Mouse (Mus musculus) heart, embryonic 15.5 days (tissue): ENCODE results near the gene Nudt14. TPM values are rescaled to one million over a fixed set of nuclear protein-coding genes. Genes with fewer than 3 reads are reported as not detected.
A peak's percentile ranks its signal among the peaks of the same experiment; 100 is the strongest.

Experiments used
- ATAC-seq: fragments of 200-750 bp; cut with Nextera tagmentation; replicated peaks from 2 replicates; pipeline ENCODE4 v1.8.0; 2017; ENCODE audit warnings: low read depth, moderate TSS enrichment; ENCODE audit not compliant: insufficient number of reproducible peaks, insufficient read depth, low FRiP score
- H3K27ac ChIP-seq: fragments of 300-500 bp; sonication (generic); 2 replicates; pipeline ENCODE4 v1.5.1; 2015; ENCODE audit warnings: mild to moderate bottlenecking, inconsistent platforms
- H3K27me3 ChIP-seq: fragments of 300-500 bp; sonication (generic); 2 replicates; pipeline ENCODE4 v1.6.1; 2015; ENCODE audit warnings: inconsistent platforms
- H3K36me3 ChIP-seq: fragments of 300-500 bp; sonication (generic); 2 replicates; pipeline ENCODE4 v1.6.1; 2015; ENCODE audit warnings: mild to moderate bottlenecking, inconsistent platforms
- H3K4me1 ChIP-seq: fragments of 300-500 bp; sonication (generic); replicated peaks from 2 replicates; pipeline ENCODE4 v1.6.1; 2015; ENCODE audit warnings: inconsistent platforms
- H3K4me2 ChIP-seq: fragments of 300-500 bp; sonication (generic); 2 replicates; pipeline ENCODE4 v1.6.1; 2015; ENCODE audit warnings: inconsistent platforms, mild to moderate bottlenecking, moderate library complexity
- H3K4me3 ChIP-seq: fragments of 300-500 bp; sonication (generic); 2 replicates; pipeline ENCODE4 v1.5.1; 2015; ENCODE audit warnings: mild to moderate bottlenecking, inconsistent platforms
- H3K9ac ChIP-seq: fragments of 300-500 bp; sonication (generic); 2 replicates; pipeline ENCODE4 v1.6.1; 2015; ENCODE audit warnings: mild to moderate bottlenecking, inconsistent platforms
- H3K9me3 ChIP-seq: fragments of 300-500 bp; sonication (generic); replicated peaks from 2 replicates; pipeline ENCODE4 v1.6.1; 2016; ENCODE audit warnings: inconsistent platforms
- WGBS: fragments of 180-500 bp; shearing (Covaris S2); methylation state at CpG from one replicate; pipeline ENCODE4 v1.1.7; 2015; ENCODE audit warnings: mixed read lengths; 5-methylcytosine and 5-hydroxymethylcytosine counted together
- polyA plus RNA-seq: library from polyadenylated mRNA; unstranded; fragments of >200 nt; fragmentation: Nextera tagmentation; extraction: Ambion mirVana; gene quantifications from 2 replicates; pipeline ENCODE4 v1.2.1, GENCODE M21; 2015

Gene Nudt14
- polyA plus RNA-seq, 1 experiment from 2014 or later = 32.1 TPM

DNA sequence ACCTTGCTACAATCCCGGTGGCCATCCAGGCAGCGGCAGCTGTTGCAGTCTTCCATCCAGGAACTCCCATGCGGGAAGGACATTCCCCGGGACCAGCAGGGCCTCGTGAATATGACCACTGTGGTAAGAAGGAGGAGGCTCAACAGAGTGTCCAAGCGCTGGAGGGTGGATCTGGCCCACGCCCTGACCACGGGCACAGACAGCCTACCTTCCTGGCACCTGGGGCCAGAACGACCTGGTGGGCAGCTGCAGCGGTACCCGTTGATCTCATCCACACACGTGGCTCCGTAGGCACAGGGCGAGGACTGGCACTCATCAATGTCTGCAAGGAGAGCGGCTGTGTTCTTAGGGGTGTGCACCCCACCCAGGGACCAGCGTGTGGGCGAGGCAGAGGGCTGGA, 30.2 kb downstream of the Nudt14 start:
- Histone ChIP-seq H3K9ac (no peak overlapping the region), H3K4me1 (peaks cover 5% of the 10 kb centered on the region), H3K36me3 (peaks cover 20% of the 10 kb centered on the region), H3K4me3 (no peak overlapping the region), H3K4me2 (no peak overlapping the region), H3K27me3 (peaks cover 30% of the 10 kb centered on the region; the same call in 1 of the 2 replicates), H3K9me3 (no peaks in the 10 kb centered on the region), H3K27ac (no peak overlapping the region)
- WGBS = 86% methylated on average over 17 of the region's 17 CpGs
- ATAC-seq = no peak

GRCm38 (mm10) chr12:112908991-112909390, 32.9 kb downstream of the Nudt14 start:
- Histone ChIP-seq H3K9ac (no peak overlapping the region), H3K36me3 (peaks cover 20% of the 10 kb centered on the region), H3K4me1 (peaks cover under 1% of the 10 kb centered on the region), H3K4me3 (no peak overlapping the region), H3K9me3 (no peaks in the 10 kb centered on the region), H3K27ac (no peak overlapping the region), H3K4me2 (no peak overlapping the region), H3K27me3 (peaks cover 21% of the 10 kb centered on the region; the same call in 1 of the 2 replicates)
- 92% methylated on average over 22 of the region's 22 CpGs for WGBS
- ATAC-seq = no peak

- no peak for ATAC-seq
- no peak overlapping the region for H3K4me3 ChIP-seq
- 79% methylated on average over 5 of the region's 5 CpGs for WGBS
Observed at GRCm38 (mm10) chr12:112905001-112905400, 36.9 kb downstream of the Nudt14 start.

DNA sequence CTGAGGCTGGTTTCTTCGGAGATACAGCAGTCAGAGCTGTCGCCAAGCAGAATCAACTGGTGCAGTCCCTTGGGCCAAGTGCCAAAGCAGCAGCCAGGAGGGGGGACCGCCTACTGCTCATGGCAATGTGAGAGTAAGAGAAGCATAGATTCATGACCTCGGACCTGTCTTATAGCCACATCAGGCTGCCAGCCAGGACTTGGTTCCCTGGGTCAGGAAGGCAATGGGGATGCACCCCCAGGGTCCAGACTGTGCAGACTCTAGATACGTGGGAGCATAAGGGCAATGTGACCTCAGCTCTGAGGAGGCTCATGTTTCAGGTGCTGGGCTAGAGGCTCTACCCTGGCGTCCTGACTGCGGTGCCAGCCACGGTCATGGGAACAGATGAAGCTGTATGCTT, 38.0 kb downstream of the Nudt14 start:
- no peak overlapping the region for H3K27ac ChIP-seq
- no peak overlapping the region for H3K4me3 ChIP-seq
- 56% methylated on average over 8 of the region's 8 CpGs for WGBS
- peaks cover 6% of the 10 kb centered on the region for H3K4me1 ChIP-seq
- H3K4me2 ChIP-seq = no peak overlapping the region
- ATAC-seq = 0 out of 2 replicates have a peak, but pooled peaks have one; percentile 18
- no peaks in the 10 kb centered on the region for H3K9me3 ChIP-seq
- no peak overlapping the region for H3K9ac ChIP-seq
- 0 out of 2 replicates have a peak, but pooled peaks cover 3% of the 10 kb centered on the region for H3K36me3 ChIP-seq
- 0 out of 2 replicates have a peak, but pooled peaks cover 9% of the 10 kb centered on the region for H3K27me3 ChIP-seq

More at GRCm38 (mm10) chr12:112905001-112905400, 36.9 kb downstream of the Nudt14 start:
- no peak overlapping the region for H3K9ac ChIP-seq
- H3K4me1 ChIP-seq = peaks cover 6% of the 10 kb centered on the region
- H3K27me3 ChIP-seq = 0 out of 2 replicates have a peak, but pooled peaks cover 9% of the 10 kb centered on the region
- no peak overlapping the region for H3K4me2 ChIP-seq
- H3K9me3 ChIP-seq = no peaks in the 10 kb centered on the region
- H3K36me3 ChIP-seq = 0 out of 2 replicates have a peak, but pooled peaks cover 6% of the 10 kb centered on the region
- no peak overlapping the region for H3K27ac ChIP-seq

DNA sequence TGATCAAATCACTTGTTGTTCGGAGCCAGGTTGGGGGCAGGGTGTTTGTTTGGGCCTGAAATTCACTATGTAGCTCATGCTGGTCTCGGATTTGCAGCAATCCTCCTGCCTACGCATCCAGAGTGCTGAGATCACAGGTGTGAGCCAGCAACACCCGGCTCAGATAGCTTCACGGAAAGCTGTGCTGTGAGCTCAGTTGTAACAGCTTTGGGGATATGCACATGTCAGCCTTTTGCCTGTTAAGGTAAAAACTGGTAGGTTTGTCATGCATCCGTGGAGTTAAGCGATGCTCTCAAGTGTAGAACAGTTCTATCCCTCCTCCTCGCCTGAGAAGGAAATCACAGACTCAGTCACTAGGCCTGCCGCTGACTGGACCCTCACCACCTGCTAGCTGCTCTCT, 41.3 kb downstream of the Nudt14 start:
- Histone ChIP-seq H3K36me3 (no peaks in the 10 kb centered on the region), H3K4me3 (no peak overlapping the region), H3K4me2 (no peak overlapping the region), H3K9me3 (no peaks in the 10 kb centered on the region), H3K27me3 (peaks cover 13% of the 10 kb centered on the region; the same call in 1 of the 2 replicates), H3K4me1 (peaks cover 10% of the 10 kb centered on the region), H3K9ac (no peak overlapping the region), H3K27ac (no peak overlapping the region)
- ATAC-seq = no peak
- 79% methylated on average over 9 of the region's 9 CpGs for WGBS

GRCm38 (mm10) chr12:112898960-112899359, 43.0 kb downstream of the Nudt14 start:
- 60% methylated on average over 4 of the region's 4 CpGs for WGBS
- Histone ChIP-seq H3K4me1 (peaks cover 13% of the 10 kb centered on the region), H3K27ac (no peak overlapping the region)

GRCm38 (mm10) chr12:112898351-112898750, 43.6 kb downstream of the Nudt14 start:
- H3K27me3 ChIP-seq = peaks cover 13% of the 10 kb centered on the region; the same call in 1 of the 2 replicates
- 0 out of 2 replicates have a peak, but pooled peaks cover 8% of the 10 kb centered on the region for H3K4me1 ChIP-seq
- H3K9ac ChIP-seq = no peak overlapping the region
- H3K4me3 ChIP-seq = no peak overlapping the region
- no peak overlapping the region for H3K4me2 ChIP-seq
- no peaks in the 10 kb centered on the region for H3K36me3 ChIP-seq
- 66% methylated on average over 12 of the region's 12 CpGs for WGBS
- ATAC-seq = no peak
- no peak overlapping the region for H3K27ac ChIP-seq
- no peaks in the 10 kb centered on the region for H3K9me3 ChIP-seq

More at GRCm38 (mm10) chr12:112898960-112899359, 43.0 kb downstream of the Nudt14 start:
- no peak for ATAC-seq
- Histone ChIP-seq H3K4me2 (no peak overlapping the region), H3K36me3 (no peaks in the 10 kb centered on the region), H3K27me3 (peaks cover 12% of the 10 kb centered on the region; the same call in 1 of the 2 replicates), H3K9me3 (no peaks in the 10 kb centered on the region), H3K4me3 (no peak overlapping the region), H3K9ac (no peak overlapping the region)

DNA sequence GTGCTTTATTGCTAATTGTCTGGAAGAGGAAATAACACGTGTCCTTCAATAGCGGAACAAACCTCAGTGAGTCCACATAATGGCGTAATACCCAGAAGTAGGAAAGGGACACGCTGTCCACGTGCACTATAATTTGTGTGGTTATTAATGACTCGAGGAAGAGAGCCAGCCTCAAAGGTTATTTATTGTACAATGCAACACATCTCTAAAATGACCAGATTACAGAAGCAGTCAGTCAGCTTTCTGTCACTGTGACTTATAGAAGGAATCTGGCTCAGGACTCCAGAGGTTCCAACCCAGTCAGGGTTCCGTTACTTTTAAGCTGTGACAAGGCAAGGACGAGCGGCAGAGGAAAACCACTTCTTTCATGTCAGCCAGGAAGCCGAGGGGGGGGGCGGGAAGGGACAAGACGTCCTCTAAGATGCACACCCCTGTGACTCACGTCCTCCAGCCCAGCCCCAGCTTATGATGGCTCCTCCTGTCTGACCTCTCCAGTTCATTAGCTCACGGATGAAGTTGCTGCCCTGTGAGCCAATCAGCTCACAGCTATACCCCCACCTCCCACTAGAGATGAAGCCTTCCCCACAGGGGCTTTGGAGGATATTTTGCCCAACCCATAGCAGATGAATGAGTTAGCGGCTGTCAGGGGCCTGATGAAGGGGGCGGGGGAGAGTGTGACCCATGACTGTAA, 44.3 kb downstream of the Nudt14 start:
- ATAC-seq = peak; percentile 66; the same call in 1 of the 2 replicates
- Histone ChIP-seq H3K9ac (no peak overlapping the region), H3K4me2 (peak overlapping the region; percentile 29; the same call in 1 of the 2 replicates), H3K27me3 (peaks cover 14% of the 10 kb centered on the region; the same call in 1 of the 2 replicates), H3K9me3 (no peaks in the 10 kb centered on the region), H3K27ac (peak overlapping the region; percentile 10; the same call in 1 of the 2 replicates), H3K4me3 (no peak overlapping the region), H3K36me3 (no peaks in the 10 kb centered on the region), H3K4me1 (0 out of 2 replicates have a peak, but pooled peaks cover 8% of the 10 kb centered on the region)
- WGBS = 27% methylated on average over 16 of the region's 16 CpGs

DNA sequence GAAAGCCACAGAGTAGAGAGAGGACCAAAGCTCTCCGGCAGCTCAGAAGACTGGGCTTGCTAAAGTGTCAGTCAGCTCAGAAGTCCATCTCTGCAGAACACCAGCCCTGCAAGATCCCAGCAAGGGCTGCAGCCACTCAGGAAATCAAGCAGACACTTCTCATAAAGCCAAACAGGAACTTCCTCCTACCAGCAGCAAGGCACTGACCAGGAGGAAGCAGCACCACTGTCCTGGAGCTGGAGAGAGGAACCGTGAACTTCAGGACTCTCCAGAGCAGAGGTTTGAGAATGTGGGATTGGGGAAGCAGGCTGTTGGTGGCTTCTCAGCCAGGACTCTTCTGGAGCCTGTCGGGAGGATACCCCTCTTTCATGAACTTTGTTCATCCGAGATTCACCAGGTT, 47.0 kb downstream of the Nudt14 start:
- Histone ChIP-seq H3K27ac (peak overlapping the region; percentile 29; the same call in 1 of the 2 replicates), H3K9ac (no peak overlapping the region), H3K27me3 (peaks cover 22% of the 10 kb centered on the region; the same call in 1 of the 2 replicates), H3K4me2 (no peak overlapping the region), H3K4me1 (0 out of 2 replicates have a peak, but pooled peaks cover 8% of the 10 kb centered on the region), H3K36me3 (no peaks in the 10 kb centered on the region), H3K9me3 (no peaks in the 10 kb centered on the region), H3K4me3 (no peak overlapping the region)
- no peak for ATAC-seq
- WGBS = 39% methylated on average over 4 of the region's 4 CpGs

DNA sequence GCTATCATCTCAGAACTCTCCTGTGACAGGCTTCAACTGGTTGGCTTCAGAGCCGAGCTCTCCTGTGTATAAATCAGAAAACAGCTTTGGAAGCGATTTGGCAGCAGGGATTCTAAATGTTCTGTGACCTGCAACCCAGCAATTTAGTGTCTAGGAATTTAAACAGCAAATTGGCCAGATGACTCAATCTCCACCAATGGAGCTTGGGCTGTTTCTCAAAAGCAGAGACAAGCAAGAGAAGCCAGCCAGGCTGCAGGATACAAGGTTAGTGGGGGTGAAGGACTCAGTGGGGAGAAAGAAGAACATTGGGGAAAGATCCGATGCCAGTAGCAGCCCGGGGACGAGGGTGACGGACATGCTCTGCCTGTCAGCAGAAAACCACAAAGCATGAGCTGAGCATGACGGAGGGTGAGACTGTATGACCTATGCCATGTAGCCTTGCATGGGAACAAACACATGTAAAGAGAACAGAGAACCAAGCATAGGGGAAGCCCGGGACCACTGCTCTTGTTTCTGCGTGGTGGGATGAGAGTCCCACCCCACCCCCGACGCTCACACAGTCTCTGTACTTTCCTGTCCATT, 47.5 kb downstream of the Nudt14 start:
- Histone ChIP-seq H3K9ac (no peak overlapping the region), H3K27me3 (peaks cover 22% of the 10 kb centered on the region; the same call in 1 of the 2 replicates), H3K4me1 (0 out of 2 replicates have a peak, but pooled peaks cover 8% of the 10 kb centered on the region), H3K9me3 (no peaks in the 10 kb centered on the region), H3K4me2 (no peak overlapping the region), H3K27ac (no peak overlapping the region), H3K36me3 (no peaks in the 10 kb centered on the region), H3K4me3 (no peak overlapping the region)
- WGBS = 55% methylated on average over 11 of the region's 11 CpGs
- no peak for ATAC-seq

- H3K36me3 ChIP-seq = no peaks in the 10 kb centered on the region
- no peak overlapping the region for H3K4me2 ChIP-seq
- no peaks in the 10 kb centered on the region for H3K4me1 ChIP-seq
- H3K9me3 ChIP-seq = no peaks in the 10 kb centered on the region
- H3K9ac ChIP-seq = no peak overlapping the region
- H3K4me3 ChIP-seq = no peak overlapping the region
- H3K27ac ChIP-seq = no peak overlapping the region
- WGBS = 61% methylated on average over 7 of the region's 7 CpGs
- ATAC-seq = no peak
- peaks cover 5% of the 10 kb centered on the region for H3K27me3 ChIP-seq
Observed at GRCm38 (mm10) chr12:112885465-112885864, 56.5 kb downstream of the Nudt14 start.
